Mouse (Mus musculus): ENCODE measurements around the gene Bhlha15.

The Bhlha15 gene

GRCm38 (mm10) chr5:144189950-144190583 is at the start of gene Bhlha15:
TSS of gene Bhlha15 (plus strand) at chr5:144190286.
- DNase-seq, result peak; percentile 69 to 77

DNA sequence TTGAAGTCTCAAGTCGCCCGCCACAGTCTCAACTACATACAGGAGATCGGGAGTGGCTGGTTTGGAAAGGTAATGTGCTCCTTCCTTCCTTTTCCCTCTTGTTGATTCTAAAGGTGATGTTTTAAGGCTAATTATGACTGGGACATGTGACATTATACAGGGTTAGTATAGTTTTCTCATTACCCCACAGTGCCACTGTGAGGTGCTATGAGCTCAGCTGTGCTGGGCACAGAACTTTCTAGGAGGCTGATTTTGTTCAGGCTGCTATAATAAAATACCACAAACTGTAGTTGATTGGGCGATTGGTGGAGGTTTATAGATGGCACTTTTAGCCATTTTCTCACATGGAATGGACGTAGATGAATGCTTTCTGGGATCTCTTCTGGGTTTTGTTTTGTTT is 46.6 kb upstream of the Bhlha15 start:
- no peak for DNase-seq

GRCm38 (mm10) chr5:144146898-144147297 is 43.2 kb upstream of the Bhlha15 start:
- DNase-seq, result peak; percentile 41 to 59

DNA sequence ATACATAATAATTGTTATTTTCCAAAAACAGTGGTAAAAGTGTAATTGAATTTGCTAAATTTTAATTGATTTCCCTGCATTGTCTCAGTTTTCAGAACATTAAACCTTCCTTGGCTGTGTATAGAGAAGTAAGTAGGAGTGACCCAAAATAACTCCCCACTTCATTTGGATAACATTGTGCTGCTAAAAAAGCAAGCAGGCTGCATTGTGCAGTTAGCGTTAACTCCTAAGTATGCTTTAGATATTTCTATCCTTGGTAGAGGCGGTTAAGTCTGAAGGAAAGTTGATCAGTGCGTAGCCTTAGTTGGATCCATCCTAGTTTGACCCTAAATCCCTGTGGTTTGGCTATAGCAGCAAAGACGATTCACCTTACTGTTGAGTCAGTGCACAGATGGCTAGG is 40.6 kb upstream of the Bhlha15 start:
- DNase-seq, result no peak

DNA sequence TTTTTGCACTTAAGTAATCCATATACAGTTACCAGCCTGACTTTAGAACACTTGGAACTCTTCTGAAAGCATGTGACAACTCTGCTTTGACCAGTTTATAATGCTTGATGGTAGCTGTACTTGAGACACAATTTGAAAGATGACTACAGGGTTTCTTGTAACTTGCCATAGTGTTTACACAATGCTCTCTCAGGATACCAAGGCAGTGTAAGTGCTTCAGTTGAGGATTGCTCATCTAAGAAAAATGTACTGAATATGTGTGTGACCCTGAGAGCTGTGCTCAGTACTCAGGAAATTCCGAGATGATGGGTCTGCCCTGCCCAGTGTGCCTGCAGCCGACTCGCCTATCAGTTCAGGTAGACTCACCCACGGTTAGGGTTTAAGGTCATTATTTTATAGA is 38.8 kb upstream of the Bhlha15 start:
- DNase-seq, result peak in 1 of 2 experiments; percentile 49

- DNase-seq, result peak; percentile 38 to 76
Measured at GRCm38 (mm10) chr5:144154528-144154927, 35.6 kb upstream of the Bhlha15 start.

DNA sequence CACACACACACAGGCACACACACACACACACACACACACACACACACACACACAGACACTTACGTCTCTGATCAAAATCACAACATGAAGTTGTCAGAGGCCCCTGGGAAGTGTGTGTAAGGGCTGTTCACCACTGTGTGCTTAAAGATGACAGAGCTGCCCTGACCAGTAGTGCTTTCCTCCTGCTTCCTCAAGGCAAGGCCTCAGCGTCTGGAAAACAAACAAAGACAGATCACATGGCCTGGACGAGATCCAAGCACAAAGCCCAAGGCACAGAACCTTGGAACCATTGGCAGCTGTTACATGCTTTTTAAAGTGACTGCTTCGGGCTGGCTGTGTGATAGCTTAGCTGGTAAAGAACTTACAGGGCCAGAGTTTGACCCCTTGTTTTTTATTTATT is 31.5 kb upstream of the Bhlha15 start:
- peak; percentile 73 to 78 for DNase-seq

DNA sequence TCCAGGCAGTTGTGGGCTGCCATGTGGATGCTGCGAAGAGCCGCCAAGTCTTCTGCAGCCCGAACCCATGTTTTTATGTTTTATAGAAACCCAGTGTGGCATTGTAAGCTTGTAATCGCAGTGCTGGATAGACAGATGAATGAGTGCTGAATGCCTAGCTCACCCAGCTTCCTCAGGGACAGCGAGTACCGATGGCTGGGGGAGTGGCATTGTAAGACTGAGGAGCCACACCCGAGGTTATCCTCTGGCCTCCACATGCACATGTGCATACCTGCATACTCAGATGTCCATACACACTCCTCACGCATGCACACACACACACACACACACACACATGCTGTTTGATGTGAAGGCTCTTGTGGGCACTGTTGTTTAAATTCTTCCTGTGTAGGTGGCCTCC is 30.9 kb upstream of the Bhlha15 start:
- no peak for DNase-seq

DNA sequence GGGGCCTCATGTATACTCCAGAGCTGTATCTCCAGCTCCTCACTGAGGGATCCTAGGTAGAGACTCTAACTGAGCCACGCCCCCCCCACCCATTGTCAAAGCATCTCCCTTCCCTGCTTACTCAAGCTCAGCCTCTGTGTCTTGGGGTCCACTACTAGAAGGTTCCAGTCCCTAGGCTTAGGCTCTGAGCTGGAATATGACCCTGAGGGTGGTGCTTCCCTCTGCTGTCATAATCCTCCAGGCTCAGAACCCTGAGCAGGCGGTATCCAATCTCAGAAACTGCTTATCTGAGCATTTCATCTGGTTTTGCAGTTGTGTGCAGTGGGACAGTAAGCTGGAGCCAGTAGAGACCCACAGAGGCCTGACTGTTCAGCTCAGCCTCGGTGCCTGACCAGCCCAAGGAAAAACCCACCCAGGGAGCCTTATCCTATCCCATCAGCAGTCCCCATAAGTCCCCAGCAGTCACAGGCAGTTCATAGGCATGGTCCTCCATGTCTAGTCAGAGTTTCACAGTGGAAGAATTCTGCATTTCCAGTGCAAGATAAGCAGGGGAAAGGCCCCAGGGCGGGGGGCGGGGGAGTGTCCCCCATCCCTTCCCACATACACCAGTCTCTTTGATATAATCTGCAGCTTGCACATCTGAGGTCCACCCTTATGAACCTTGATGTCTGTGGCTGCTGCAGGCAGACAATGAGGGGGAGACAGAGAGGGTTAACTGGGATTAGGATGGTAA is 27.8 kb upstream of the Bhlha15 start:
- no peak for DNase-seq

DNA sequence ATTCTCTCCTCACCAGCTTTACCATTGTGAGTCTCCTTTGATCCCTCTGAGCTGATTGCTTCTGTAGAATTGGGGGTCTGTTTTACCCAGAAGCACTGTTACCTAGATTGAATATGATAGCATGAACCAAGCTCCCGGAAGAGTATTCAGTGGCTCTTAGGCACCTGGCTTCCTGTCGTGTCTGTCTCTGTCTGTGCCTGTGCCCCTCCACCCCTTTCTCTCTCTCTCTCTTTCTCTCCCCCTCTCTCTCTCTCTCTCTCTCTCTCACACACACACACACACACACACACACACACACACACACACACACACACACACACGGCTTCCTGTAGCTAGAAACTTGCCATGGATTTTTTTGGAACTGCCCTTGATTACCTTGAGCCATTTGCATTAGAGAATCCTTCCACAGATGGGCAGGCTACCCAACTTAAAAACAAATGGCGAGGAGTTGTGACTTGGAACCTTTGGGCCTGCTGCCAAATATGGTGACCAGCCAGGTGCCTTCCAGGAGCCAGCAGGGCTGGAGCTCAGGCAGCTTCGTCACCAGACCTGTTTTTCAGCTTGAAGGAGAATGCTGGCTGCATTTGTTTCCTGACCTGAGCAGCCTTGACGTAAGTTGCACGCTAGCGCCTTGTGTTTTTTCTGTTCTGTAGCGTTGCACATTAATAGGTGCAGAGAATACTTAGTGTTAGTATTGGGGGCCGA is 27.1 kb upstream of the Bhlha15 start:
- peak; percentile 70 to 80 for DNase-seq

GRCm38 (mm10) chr5:144165756-144166155 is 24.3 kb upstream of the Bhlha15 start:
- DNase-seq, result no peak

GRCm38 (mm10) chr5:144169275-144169975 is 20.7 kb upstream of the Bhlha15 start:
- DNase-seq, result no peak

- DNase-seq, result no peak
Measured at GRCm38 (mm10) chr5:144173648-144174047, 16.4 kb upstream of the Bhlha15 start.

GRCm38 (mm10) chr5:144178216-144178615 is 11.9 kb upstream of the Bhlha15 start:
- DNase-seq, result no peak

GRCm38 (mm10) chr5:144181249-144181648 is 8.8 kb upstream of the Bhlha15 start:
- DNase-seq, result peak in 1 of 2 experiments; percentile 35

DNA sequence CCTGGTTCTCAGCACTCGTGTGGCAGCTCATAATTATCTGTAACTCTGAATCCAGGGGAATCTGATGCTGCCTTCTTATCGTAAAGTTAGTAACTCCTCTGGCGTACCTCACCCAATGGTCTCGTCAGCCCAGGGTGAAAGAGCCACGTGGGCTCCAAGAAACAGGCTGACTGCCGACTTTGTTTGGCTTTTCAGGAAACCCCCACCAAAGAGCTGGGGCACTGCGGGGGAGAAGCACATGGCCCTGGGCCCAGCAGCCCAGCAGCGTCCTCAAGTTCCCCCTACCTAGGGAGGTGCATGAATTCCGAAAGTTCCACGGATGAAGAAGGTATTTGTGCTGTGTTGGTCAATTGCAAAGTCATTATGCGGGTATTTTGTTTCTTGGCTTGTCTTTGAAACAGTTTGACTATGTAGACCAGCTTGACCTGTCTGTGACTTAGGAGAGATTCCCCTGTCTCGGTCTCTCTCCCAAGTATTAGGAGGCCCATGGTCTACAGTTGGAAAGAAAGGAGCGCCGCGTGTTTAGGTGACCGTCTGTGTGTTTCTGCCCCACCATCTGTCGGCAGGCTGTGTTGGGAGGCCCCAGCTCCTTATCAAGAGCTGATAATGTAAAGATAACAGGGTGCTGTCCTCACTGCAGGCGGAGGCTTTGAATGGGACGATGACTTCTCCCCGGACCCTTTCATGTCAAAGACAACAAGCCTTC is 7.4 kb upstream of the Bhlha15 start:
- no peak for DNase-seq

DNA sequence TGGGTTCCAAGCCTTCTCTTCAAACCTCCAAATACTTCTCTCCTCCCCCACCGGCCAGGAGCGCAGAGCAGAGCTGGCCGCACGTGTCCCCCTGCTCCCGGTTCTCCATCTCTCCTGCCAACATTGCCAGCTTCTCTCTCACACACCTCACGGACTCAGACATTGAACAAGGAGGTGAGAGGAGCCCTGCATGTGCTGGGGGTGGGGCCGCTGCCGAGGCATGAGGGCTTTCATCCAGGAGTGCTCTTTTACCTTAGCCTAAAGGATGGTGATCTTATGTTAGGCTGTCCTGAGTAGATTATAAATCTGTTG is 6.9 kb upstream of the Bhlha15 start:
- DNase-seq, result no peak

DNA sequence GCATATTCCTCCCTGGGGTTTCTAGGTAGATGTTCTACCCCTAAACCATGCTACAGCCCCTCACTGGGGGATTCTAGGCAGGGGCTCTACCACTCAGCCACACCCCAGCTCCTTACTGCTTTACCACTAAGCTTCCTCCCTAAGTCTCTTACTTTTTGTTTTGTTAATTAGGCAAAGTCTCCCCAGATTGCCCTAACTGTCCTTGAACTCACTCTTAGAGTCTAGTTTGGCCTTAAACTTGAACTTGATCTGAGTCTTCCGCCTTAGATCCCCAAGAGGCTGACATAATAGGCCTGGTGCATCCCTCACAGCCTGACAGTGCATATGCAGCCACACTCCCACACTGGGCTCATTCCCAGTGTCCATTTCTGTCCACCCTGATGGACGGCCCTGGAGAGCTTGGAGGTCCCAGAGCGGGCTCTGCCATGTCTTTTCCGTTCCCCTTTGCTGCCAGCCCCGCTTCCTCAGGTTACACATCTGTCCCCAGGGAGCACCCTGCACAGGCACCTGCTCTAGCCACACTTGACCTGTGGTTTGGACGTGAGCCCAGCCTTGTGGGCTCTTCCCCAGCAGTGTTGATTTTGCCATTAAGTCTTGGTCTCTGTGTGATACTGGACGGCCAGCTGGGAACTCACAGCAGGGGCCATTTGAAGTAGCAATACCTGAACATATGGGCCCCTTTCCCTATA is 6.3 kb upstream of the Bhlha15 start:
- DNase-seq, result peak; percentile 74 to 85

- no peak for DNase-seq
Measured at GRCm38 (mm10) chr5:144184350-144185045, 5.6 kb upstream of the Bhlha15 start.

DNA sequence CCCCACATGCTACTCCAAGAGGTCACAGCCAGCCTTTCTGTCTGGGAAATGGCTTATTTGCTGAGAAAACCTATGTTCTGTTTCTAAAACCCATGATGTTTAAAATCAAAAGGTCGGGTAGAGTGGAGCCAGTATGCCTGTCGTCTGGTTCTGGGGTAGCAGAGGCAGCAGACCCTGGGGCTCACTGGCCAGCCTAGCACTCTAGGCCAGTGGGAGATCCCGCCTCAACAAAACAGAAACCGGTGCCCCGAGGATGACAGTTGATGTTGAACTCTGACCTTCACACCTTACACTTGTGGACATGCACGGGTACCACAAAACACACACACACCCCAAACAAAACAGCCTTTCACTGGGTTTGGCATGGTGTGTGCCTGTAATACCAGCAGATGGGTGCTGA is 1.7 kb upstream of the Bhlha15 start:
- DNase-seq, result no peak

GRCm38 (mm10) chr5:144189327-144189726 is 759 bp upstream of the Bhlha15 start:
- no peak for DNase-seq

- DNase-seq, result no peak
Measured at GRCm38 (mm10) chr5:144191026-144191425, 940 bp downstream of the Bhlha15 start.
